Mouse (Mus musculus): Measurements from ENCODE around the gene Tenm3.

DNA sequence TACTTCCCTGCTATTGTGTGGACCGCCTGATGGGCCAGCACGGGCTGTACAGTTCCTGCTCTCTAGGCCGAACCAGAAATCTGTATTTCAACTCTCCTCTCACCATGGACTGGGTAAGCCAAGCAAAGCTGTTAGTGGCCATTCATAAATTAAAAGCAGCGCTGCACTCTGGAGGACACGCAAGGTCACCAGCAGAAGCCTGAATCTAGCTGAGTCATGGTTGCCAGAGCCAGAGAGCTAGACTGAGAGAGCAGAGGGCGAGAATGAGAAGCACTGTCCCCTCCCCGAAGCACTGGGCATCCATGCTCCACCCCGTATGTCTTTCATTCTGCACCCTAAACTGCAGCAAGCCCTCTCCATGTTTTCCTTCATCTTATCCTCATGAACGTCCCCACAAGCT is 16.3 kb downstream of the Tenm3 start:
- no peak for TF ChIP-seq POLR2A (IDR thresholded peaks at IDR 0.05; ENCODE audit: control insufficient read depth, extremely low read depth, insufficient read depth, low read length, poor library complexity)
- no peak for TF ChIP-seq CTCF (IDR thresholded peaks at IDR 0.05; ENCODE audit: borderline replicate concordance, control insufficient read depth, extremely low read depth, insufficient read depth, low read length, poor library complexity)

Measured in thymus, adult 2 months (tissue).